Mouse (Mus musculus) MEL (cell line): ENCODE measurements around the gene Kifc5b. TPM values are rescaled to one million over a fixed set of nuclear protein-coding genes. Genes with fewer than 3 reads are reported as not detected.

Source experiments
- DNase-seq: peaks from one replicate; pipeline ENCODE4 v3.0.0; 2011; ENCODE audit warnings: low read depth, low spot score
- H3K27ac ChIP-seq: 2 replicates; pipeline ENCODE4 v1.5.1; 2012; ENCODE audit warnings: low read depth, mild to moderate bottlenecking, control low read depth, low read length, moderate library complexity; ENCODE audit not compliant: control insufficient read depth
- H3K27me3 ChIP-seq, 2 experiments: fragments of 150-350 bp in 1 of 2; sonication (generic) in 1 of 2; 2 replicates each; pipeline ENCODE4 v1.6.1; 2012; ENCODE audit warnings: low read length in 2 of 2, mild to moderate bottlenecking in 2 of 2, improper control_type of control experiment in 1 of 2, moderate library complexity in 1 of 2; ENCODE audit not compliant: insufficient read depth in 2 of 2, control insufficient read depth in 1 of 2
- H3K36me3 ChIP-seq, 2 experiments: 2 replicates each; pipeline ENCODE4 v1.6.1; 2012 to 2014; ENCODE audit warnings: low read length in 2 of 2, improper control_type of control experiment in 1 of 2, inconsistent platforms in 1 of 2, mild to moderate bottlenecking in 1 of 2; ENCODE audit not compliant: insufficient read depth in 2 of 2, control insufficient read depth in 1 of 2
- H3K4me1 ChIP-seq, 2 experiments: fragments of 150-350 bp in 1 of 2; sonication (generic) in 1 of 2; 2 replicates each; pipeline ENCODE4 v1.6.1; 2012; ENCODE audit warnings: low read length in 2 of 2, improper control_type of control experiment in 1 of 2, mild to moderate bottlenecking in 1 of 2; ENCODE audit not compliant: insufficient read depth in 2 of 2, control insufficient read depth in 1 of 2
- H3K4me3 ChIP-seq, 2 experiments: fragments of 150-350 bp in 1 of 2; sonication (generic) in 1 of 2; 2 replicates each; pipeline ENCODE4 v1.5.1; 2012; ENCODE audit warnings: low read depth in 2 of 2, low read length in 2 of 2, mild to moderate bottlenecking in 2 of 2, moderate library complexity in 2 of 2, control low read depth in 1 of 2, improper control_type of control experiment in 1 of 2; ENCODE audit not compliant: control insufficient read depth in 1 of 2, insufficient read depth in 1 of 2
- H3K79me2 ChIP-seq: 2 replicates; pipeline ENCODE4 v1.6.1; 2012; ENCODE audit warnings: mild to moderate bottlenecking, low read length, moderate library complexity; ENCODE audit not compliant: control insufficient read depth, poor library complexity, insufficient read depth
- H3K9ac ChIP-seq: 2 replicates; pipeline ENCODE4 v1.6.1; 2012; ENCODE audit warnings: low read depth, mild to moderate bottlenecking, control low read depth, low read length, moderate library complexity; ENCODE audit not compliant: control insufficient read depth, poor library complexity, severe bottlenecking
- H3K9me3 ChIP-seq: fragments of 150-350 bp; sonication (generic); replicated peaks from 2 replicates; pipeline ENCODE4 v1.6.1; 2012; ENCODE audit warnings: mild to moderate bottlenecking, low read length, improper control_type of control experiment, moderate library complexity; ENCODE audit not compliant: insufficient read depth
- BHLHE40 ChIP-seq: IDR thresholded peaks from 2 replicates; pipeline ENCODE4 v1.6.1; 2012; ENCODE audit warnings: low read depth, mild to moderate bottlenecking, inconsistent platforms, low read length, improper control_type of control experiment, borderline replicate concordance
- CHD1 ChIP-seq: IDR thresholded peaks from 2 replicates; pipeline ENCODE4 v1.6.1; 2012; ENCODE audit warnings: low read depth, mild to moderate bottlenecking, inconsistent platforms, low read length, improper control_type of control experiment
- CTCF ChIP-seq, 3 experiments: IDR thresholded peaks in 2 of 3; conservative IDR thresholded peaks in 1 of 3; 2 replicates each; pipeline ENCODE4 v1.5.1; 2011 to 2012; ENCODE audit warnings: low read length in 3 of 3, low read depth in 2 of 3, mild to moderate bottlenecking in 2 of 3, improper control_type of control experiment in 1 of 3, inconsistent platforms in 1 of 3, mixed read lengths in 1 of 3, moderate library complexity in 1 of 3; ENCODE audit not compliant: control insufficient read depth in 1 of 3, insufficient read depth in 1 of 3, poor library complexity in 1 of 3, severe bottlenecking in 1 of 3
- ELF1 ChIP-seq: IDR thresholded peaks from 2 replicates; pipeline ENCODE4 v1.6.1; 2014; ENCODE audit warnings: low read depth, mild to moderate bottlenecking, inconsistent platforms, low read length, improper control_type of control experiment, moderate library complexity
- ETS1 ChIP-seq: IDR thresholded peaks from 2 replicates; pipeline ENCODE4 v1.6.1; 2012; ENCODE audit warnings: low read depth, mild to moderate bottlenecking, inconsistent platforms, low read length, improper control_type of control experiment, moderate library complexity
- GABPA ChIP-seq: IDR thresholded peaks from 2 replicates; pipeline ENCODE4 v1.6.1; 2012; ENCODE audit warnings: low read depth, mild to moderate bottlenecking, inconsistent platforms, low read length, improper control_type of control experiment, moderate library complexity
- GATA1 ChIP-seq: IDR thresholded peaks from 2 replicates; pipeline ENCODE4 v1.6.1; 2011; ENCODE audit warnings: low read depth, low read length, improper control_type of control experiment
- JUND ChIP-seq: IDR thresholded peaks from 2 replicates; pipeline ENCODE4 v1.6.1; 2011; ENCODE audit warnings: low read depth, mild to moderate bottlenecking, improper control_type of control experiment, low read length
- KAT2A ChIP-seq: conservative IDR thresholded peaks from 2 replicates; pipeline ENCODE4 v1.6.1; 2012; ENCODE audit warnings: low read depth, low read length, improper control_type of control experiment, inconsistent platforms
- MAFK ChIP-seq: IDR thresholded peaks from 2 replicates; pipeline ENCODE4 v1.6.1; 2011; ENCODE audit warnings: low read depth, mild to moderate bottlenecking, low read length, improper control_type of control experiment, borderline replicate concordance
- MAZ ChIP-seq: IDR thresholded peaks from 2 replicates; pipeline ENCODE4 v1.6.1; 2012; ENCODE audit warnings: low read depth, mild to moderate bottlenecking, inconsistent platforms, low read length, improper control_type of control experiment
- MXI1 ChIP-seq: IDR thresholded peaks from 2 replicates; pipeline ENCODE4 v1.6.1; 2011; ENCODE audit warnings: mild to moderate bottlenecking, low read depth, low read length, improper control_type of control experiment
- MYB ChIP-seq: IDR thresholded peaks from 2 replicates; pipeline ENCODE4 v1.6.1; 2011; ENCODE audit warnings: mild to moderate bottlenecking, low read depth, low read length, improper control_type of control experiment
- MYC ChIP-seq: IDR thresholded peaks from 2 replicates; pipeline ENCODE4 v1.6.1; 2011; ENCODE audit warnings: low read depth, mild to moderate bottlenecking, low read length, improper control_type of control experiment, moderate library complexity
- NELFE ChIP-seq: IDR thresholded peaks from 2 replicates; pipeline ENCODE4 v1.6.1; 2011; ENCODE audit warnings: low read depth, low read length, improper control_type of control experiment
- NRF1 ChIP-seq: IDR thresholded peaks from 2 replicates; pipeline ENCODE4 v1.6.1; 2014; ENCODE audit warnings: low read depth, mild to moderate bottlenecking, inconsistent platforms, low read length, improper control_type of control experiment, moderate library complexity; ENCODE audit not compliant: poor library complexity, insufficient read depth, severe bottlenecking
- POLR2AphosphoS2 ChIP-seq: IDR thresholded peaks from 2 replicates; pipeline ENCODE4 v1.6.1; 2011; ENCODE audit warnings: low read length, improper control_type of control experiment
- POLR2AphosphoS5 ChIP-seq: IDR thresholded peaks from 2 replicates; pipeline ENCODE4 v1.6.1; 2012; ENCODE audit warnings: low read depth, borderline replicate concordance, mild to moderate bottlenecking, inconsistent platforms, low read length, moderate library complexity, mixed read lengths
- SIN3A ChIP-seq: IDR thresholded peaks from 2 replicates; pipeline ENCODE4 v1.6.1; 2012; ENCODE audit warnings: low read length, improper control_type of control experiment, inconsistent platforms
- TAL1 ChIP-seq: IDR thresholded peaks from 2 replicates; pipeline ENCODE4 v1.6.1; 2012; ENCODE audit warnings: mild to moderate bottlenecking, inconsistent platforms, low read length, moderate library complexity, mixed read lengths
- TCF12 ChIP-seq: IDR thresholded peaks from 2 replicates; pipeline ENCODE4 v1.6.1; 2014; ENCODE audit warnings: low read depth, mild to moderate bottlenecking, inconsistent platforms, low read length, improper control_type of control experiment, moderate library complexity
- USF1 ChIP-seq: IDR thresholded peaks from 2 replicates; pipeline ENCODE4 v1.6.1; 2014; ENCODE audit warnings: low read depth, mild to moderate bottlenecking, inconsistent platforms, low read length, improper control_type of control experiment, moderate library complexity
- USF2 ChIP-seq, 2 experiments: IDR thresholded peaks; 2 replicates each; pipeline ENCODE4 v1.6.1; 2011 to 2012; ENCODE audit warnings: improper control_type of control experiment in 2 of 2, low read length in 2 of 2, borderline replicate concordance in 1 of 2, inconsistent platforms in 1 of 2, low read depth in 1 of 2, mild to moderate bottlenecking in 1 of 2; ENCODE audit not compliant: insufficient read depth in 1 of 2
- ZMIZ1 ChIP-seq: IDR thresholded peaks from 2 replicates; pipeline ENCODE4 v1.6.1; 2012; ENCODE audit warnings: low read depth, mild to moderate bottlenecking, inconsistent platforms, low read length, improper control_type of control experiment, moderate library complexity
- polyA plus RNA-seq, 2 experiments: library from polyadenylated mRNA; stranded (reverse) in 1 of 2; unstranded in 1 of 2; fragments of >175 nt in 1 of 2; fragments of >200 nt in 1 of 2; gene quantifications; 2 replicates each; pipeline versions ENCODE4 v1.2.1 to v1.2.4; 2012; ENCODE audit warnings: low replicate concordance in 2 of 2, low read depth in 1 of 2; ENCODE audit not compliant: insufficient read length in 2 of 2, insufficient read depth in 1 of 2, missing spikeins in 1 of 2
- total RNA-seq: library from RNA; depleted of rRNA; stranded (reverse); fragments of 300-350 nt; gene quantifications from 2 replicates; pipeline ENCODE4 v1.2.3, GENCODE M21; 2012

Gene Kifc5b
- total and polyA plus RNA-seq, 3 experiments: 10.6 to 111 (median 45.4) TPM

DNA sequence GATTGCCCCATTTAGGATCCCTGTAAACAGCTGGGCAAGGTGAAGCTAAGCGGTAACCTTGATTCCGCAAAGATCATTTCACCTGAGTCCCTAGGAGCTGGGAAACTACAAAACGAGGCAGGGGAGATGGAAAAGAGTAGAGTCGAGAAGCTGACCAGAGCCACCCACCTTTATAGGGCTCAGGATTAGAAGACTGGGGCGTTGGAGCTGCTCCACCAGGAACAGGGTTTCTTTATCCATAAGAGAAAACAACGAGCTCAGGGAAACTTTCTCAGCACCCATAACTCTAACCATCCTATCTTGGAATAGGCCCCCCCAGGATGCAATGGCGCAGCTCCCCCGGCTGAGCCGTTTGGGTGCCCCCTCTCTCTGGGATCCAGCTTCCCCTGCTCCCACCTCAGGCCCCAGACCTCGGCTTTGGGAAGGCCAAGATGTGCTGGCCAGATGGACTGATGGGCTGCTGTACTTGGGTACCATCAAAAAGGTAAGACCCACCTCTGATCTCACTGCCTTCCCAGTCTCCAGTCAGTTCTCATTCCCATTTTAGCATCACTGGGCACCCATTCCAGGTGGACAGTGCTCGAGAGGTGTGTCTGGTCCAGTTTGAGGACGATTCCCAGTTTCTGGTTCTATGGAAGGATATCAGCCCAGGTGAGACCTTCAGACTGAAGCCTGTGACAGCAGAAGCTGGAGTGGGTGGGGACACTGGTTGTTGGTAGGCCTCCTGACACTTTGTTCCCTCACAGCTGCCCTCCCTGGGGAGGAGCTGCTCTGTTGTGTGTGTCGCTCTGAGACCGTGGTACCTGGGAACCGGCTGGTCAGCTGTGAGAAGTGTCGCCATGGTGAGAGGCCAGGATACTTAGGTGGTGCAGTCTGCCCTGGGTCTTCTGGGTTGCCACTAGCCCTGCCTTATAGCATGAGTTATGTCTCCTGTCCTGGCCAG lies 17.3 kb downstream of the Kifc5b start:
- no peak overlapping the region for H3K9ac ChIP-seq
- no peak overlapping the region for H3K27ac ChIP-seq
- DNase-seq: no peak
- peaks cover 24% of the 10 kb centered on the region for H3K79me2 ChIP-seq
- H3K4me3 ChIP-seq: no peak overlapping the region
- H3K36me3 ChIP-seq: peaks cover 2 to 11% of the 10 kb centered on the region in 2 experiments; a peak in 3 of 4 replicates
- H3K9me3 ChIP-seq: no peaks in the 10 kb centered on the region
- TF ChIP-seq ETS1 (no peak), USF2 (IDR thresholded peaks at IDR 0.05; ENCODE audit: borderline replicate concordance in 1 of 2, insufficient read depth in 1 of 2, low read depth in 1 of 2, low read length in 2 of 2) (no peak), MXI1 (no peak), ELF1 (no peak), TAL1 (no peak), MAFK (no peak), ZMIZ1 (no peak), MAZ (no peak), CHD1 (no peak), MYC (no peak), TCF12 (no peak), MYB (no peak), CTCF (IDR thresholded peaks at IDR 0.05 in 2 of 3, conservative IDR thresholded peaks at IDR 0.05 in 1 of 3; ENCODE audit: control insufficient read depth in 1 of 3, insufficient read depth in 1 of 3, low read depth in 2 of 3, low read length in 3 of 3, poor library complexity in 1 of 3, severe bottlenecking in 1 of 3) (no peak), KAT2A (no peak), POLR2AphosphoS2 (no peak)
- TF ChIP-seq, all 39 proteins: peak for 0
- peaks cover 0 to 3% of the 10 kb centered on the region in 2 experiments; a peak in 2 of 4 replicates for H3K4me1 ChIP-seq
- no peaks in the 10 kb centered on the region for H3K27me3 ChIP-seq

DNA sequence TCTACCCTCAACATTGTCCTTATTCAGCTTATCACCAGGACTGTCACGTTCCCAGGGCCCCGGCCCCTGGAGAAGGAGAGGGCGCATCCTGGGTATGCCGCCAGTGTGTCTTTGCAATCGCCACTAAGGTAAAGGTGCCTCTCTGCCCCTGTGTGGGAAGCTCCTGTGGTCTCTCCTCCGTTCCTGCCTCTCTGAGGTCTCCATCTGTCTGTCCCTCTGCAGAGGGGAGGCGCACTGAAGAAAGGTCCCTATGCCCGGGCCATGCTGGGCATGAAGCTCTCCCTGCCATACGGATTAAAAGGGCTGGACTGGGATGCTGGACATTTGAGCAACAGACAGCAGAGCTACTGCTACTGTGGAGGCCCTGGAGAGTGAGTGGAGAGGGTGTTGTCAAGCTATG lies 18.1 kb downstream of the Kifc5b start:
- peaks cover 0 to 5% of the 10 kb centered on the region in 2 experiments; a peak in 3 of 4 replicates for H3K4me1 ChIP-seq
- H3K27me3 ChIP-seq: no peaks in the 10 kb centered on the region
- H3K36me3 ChIP-seq: peaks cover 2 to 11% of the 10 kb centered on the region in 2 experiments; a peak in 3 of 4 replicates
- H3K4me3 ChIP-seq: no peak overlapping the region
- no peak for TF ChIP-seq BHLHE40
- TF ChIP-seq TAL1: no peak
- TF ChIP-seq USF1: no peak
- no peak for TF ChIP-seq MYC
- no peak for TF ChIP-seq NELFE
- no peak for TF ChIP-seq JUND
- no peak for TF ChIP-seq SIN3A
- TF ChIP-seq MAFK: no peak
- TF ChIP-seq CTCF (IDR thresholded peaks at IDR 0.05 in 2 of 3, conservative IDR thresholded peaks at IDR 0.05 in 1 of 3; ENCODE audit: control insufficient read depth in 1 of 3, insufficient read depth in 1 of 3, low read depth in 2 of 3, low read length in 3 of 3, poor library complexity in 1 of 3, severe bottlenecking in 1 of 3): no peak
- no peak for TF ChIP-seq ZMIZ1
- TF ChIP-seq GATA1: no peak
- TF ChIP-seq NRF1: no peak
- TF ChIP-seq POLR2AphosphoS5: no peak
- TF ChIP-seq GABPA: no peak
- no peak for TF ChIP-seq TCF12
- no peaks in the 10 kb centered on the region for H3K9me3 ChIP-seq
- H3K79me2 ChIP-seq: peaks cover 26% of the 10 kb centered on the region
- no peak for DNase-seq
- H3K9ac ChIP-seq: no peak overlapping the region
- no peak overlapping the region for H3K27ac ChIP-seq
